Mouse (Mus musculus): Measurements from ENCODE around the gene Fam126a.

The Fam126a gene

GRCm38 (mm10) chr5:23992876-23993552 lies 37.5 kb downstream of the Fam126a start:
- no peak for DNase-seq (ENCODE audit: low read depth, low spot score)

- DNase-seq (ENCODE audit: low read depth, low spot score) = no peak
These were observed 40.5 kb downstream of the Fam126a start for GRCm38 (mm10) chr5:23990001-23990400.

GRCm38 (mm10) chr5:23987792-23988191 lies 42.7 kb downstream of the Fam126a start:
- no peak for DNase-seq (ENCODE audit: low read depth, low spot score)

GRCm38 (mm10) chr5:23982081-23982480 lies 48.4 kb downstream of the Fam126a start:
- DNase-seq (ENCODE audit: low read depth, low spot score) = no peak

- DNase-seq (ENCODE audit: low read depth, low spot score) = no peak
These were observed 52.0 kb downstream of the Fam126a start for GRCm38 (mm10) chr5:23978516-23978915.

- DNase-seq (ENCODE audit: low read depth, low spot score) = no peak
These were observed 55.4 kb downstream of the Fam126a start for GRCm38 (mm10) chr5:23974994-23975575.

- DNase-seq (ENCODE audit: low read depth, low spot score) = no peak
These were observed 62.8 kb downstream of the Fam126a start for GRCm38 (mm10) chr5:23967705-23968104.

GRCm38 (mm10) chr5:23964599-23965165 lies 65.8 kb downstream of the Fam126a start:
- no peak for DNase-seq (ENCODE audit: low read depth, low spot score)

- no peak for DNase-seq (ENCODE audit: low read depth, low spot score)
These were observed 77.4 kb downstream of the Fam126a start for GRCm38 (mm10) chr5:23953047-23953446.

GRCm38 (mm10) chr5:23948071-23948470 lies 82.4 kb downstream of the Fam126a start:
- DNase-seq (ENCODE audit: low read depth, low spot score) = no peak

GRCm38 (mm10) chr5:23945056-23945455 lies 85.4 kb downstream of the Fam126a start:
- no peak for DNase-seq (ENCODE audit: low read depth, low spot score)

GRCm38 (mm10) chr5:23943534-23943933 lies 87.0 kb downstream of the Fam126a start:
- DNase-seq (ENCODE audit: low read depth, low spot score) = no peak

GRCm38 (mm10) chr5:23923481-23924165 lies 106.9 kb downstream of the Fam126a start:
- no peak for DNase-seq (ENCODE audit: low read depth, low spot score)

- no peak for DNase-seq (ENCODE audit: low read depth, low spot score)
These were observed 107.8 kb downstream of the Fam126a start for GRCm38 (mm10) chr5:23922516-23923291.

GRCm38 (mm10) chr5:23921316-23921715 lies 109.2 kb downstream of the Fam126a start:
- no peak for DNase-seq (ENCODE audit: low read depth, low spot score)

GRCm38 (mm10) chr5:23919892-23920731 lies 110.4 kb downstream of the Fam126a start:
- no peak for DNase-seq (ENCODE audit: low read depth, low spot score)

- DNase-seq (ENCODE audit: low read depth, low spot score) = no peak
These were observed 113.2 kb downstream of the Fam126a start for GRCm38 (mm10) chr5:23917301-23917700.

- no peak for DNase-seq (ENCODE audit: low read depth, low spot score)
These were observed 118.9 kb downstream of the Fam126a start for GRCm38 (mm10) chr5:23911556-23911955.

GRCm38 (mm10) chr5:23909256-23909655 lies 121.2 kb downstream of the Fam126a start:
- DNase-seq (ENCODE audit: low read depth, low spot score) = no peak

- DNase-seq (ENCODE audit: low read depth, low spot score) = no peak
These were observed 121.9 kb downstream of the Fam126a start for GRCm38 (mm10) chr5:23908486-23909090.

Measured in WW6 (cell line).